Mouse (Mus musculus) heart, postnatal 0 days (tissue): ENCODE data around the gene Mtss1l. TPM values are rescaled to one million over a fixed set of nuclear protein-coding genes. Genes with fewer than 3 reads are reported as not detected.

ENCODE experiments used
- ATAC-seq: fragments of 200-750 bp; cut with Nextera tagmentation; 2 replicates; pipeline ENCODE4 v1.8.0; 2017; ENCODE audit warnings: low read depth, moderate number of reproducible peaks, moderate library complexity; ENCODE audit not compliant: insufficient read depth
- DNase-seq: peaks from one replicate; pipeline ENCODE4 v3.0.0-alpha.2; 2016; ENCODE audit warnings: low spot score
- H3K27ac ChIP-seq: fragments of 300-500 bp; sonication (generic); 2 replicates; pipeline ENCODE4 v1.5.1; 2014; ENCODE audit warnings: low read depth, mild to moderate bottlenecking
- H3K27me3 ChIP-seq: fragments of 300-500 bp; sonication (generic); 2 replicates; pipeline ENCODE4 v1.6.1; 2014; ENCODE audit warnings: low read length, mixed read lengths; ENCODE audit not compliant: control insufficient read depth, insufficient read depth
- H3K36me3 ChIP-seq: fragments of 300-500 bp; sonication (generic); replicated peaks from 2 replicates; pipeline ENCODE4 v1.6.1; 2014; ENCODE audit warnings: low read length, mixed read lengths; ENCODE audit not compliant: control insufficient read depth, insufficient read depth
- H3K4me1 ChIP-seq: fragments of 300-500 bp; sonication (generic); 2 replicates; pipeline ENCODE4 v1.6.1; 2014; ENCODE audit warnings: antibody characterized with exemption; ENCODE audit not compliant: control insufficient read depth, insufficient read depth
- H3K4me2 ChIP-seq: fragments of 300-500 bp; sonication (generic); 2 replicates; pipeline ENCODE4 v1.6.1; 2014; ENCODE audit warnings: low read depth, mild to moderate bottlenecking, low read length, moderate library complexity
- H3K4me3 ChIP-seq: fragments of 300-500 bp; sonication (generic); 2 replicates; pipeline ENCODE4 v1.5.1; 2014; ENCODE audit warnings: low read depth, low read length
- H3K9ac ChIP-seq: fragments of 300-500 bp; sonication (generic); replicated peaks from 2 replicates; pipeline ENCODE4 v1.6.1; 2014; ENCODE audit warnings: low read depth, low read length, mixed read lengths
- H3K9me3 ChIP-seq: fragments of 300-500 bp; sonication (generic); replicated peaks from 2 replicates; pipeline ENCODE4 v1.6.1; 2016; ENCODE audit warnings: low read length; ENCODE audit not compliant: control insufficient read depth
- CTCF ChIP-seq: IDR thresholded peaks from 2 replicates; pipeline ENCODE4 v1.5.1; 2016; ENCODE audit warnings: antibody characterized with exemption, control low read depth, low read depth
- EP300 ChIP-seq: IDR thresholded peaks from 2 replicates; pipeline ENCODE4 v1.6.1; 2016; ENCODE audit warnings: antibody characterized with exemption, low read depth
- WGBS: fragments of 180-500 bp; shearing (Covaris S2); extraction: QIAGEN DNeasy Blood & Tissue Kit; methylation state at CpG from one replicate; pipeline ENCODE4 v1.1.7; 2014; 5-methylcytosine and 5-hydroxymethylcytosine counted together
- polyA plus RNA-seq: library from polyadenylated mRNA; unstranded; fragments of >200 nt; fragmentation: Nextera tagmentation; extraction: Ambion mirVana; gene quantifications from 2 replicates; pipeline ENCODE4 v1.2.1, GENCODE M21; 2015
- total RNA-seq: library from RNA; depleted of rRNA; stranded (reverse); fragments of >200 nt; gene quantifications from 2 replicates; pipeline ENCODE4 v1.2.3, GENCODE M21; 2014; ENCODE audit warnings: low replicate concordance

The Mtss1l gene
- total and polyA plus RNA-seq, 2 experiments from 2014 or later = 5.1 to 11.3 TPM

- Histone ChIP-seq H3K27me3 (no peaks in the 10 kb centered on the region), H3K9ac (no peak overlapping the region), H3K36me3 (no peaks in the 10 kb centered on the region), H3K27ac (peak overlapping the region; percentile 83), H3K4me3 (no peak overlapping the region), H3K4me2 (no peak overlapping the region), H3K9me3 (no peaks in the 10 kb centered on the region), H3K4me1 (peaks cover 17% of the 10 kb centered on the region; the same call in 1 of the 2 replicates)
- WGBS = 85% methylated on average over 5 of the region's 5 CpGs
- ATAC-seq = no peak
- TF ChIP-seq CTCF (no peak), EP300 (no peak)
- DNase-seq = no peak
Observed at GRCm38 (mm10) chr8:110677174-110677660, 44.1 kb upstream of the Mtss1l start.

- H3K36me3 ChIP-seq = peaks cover 15% of the 10 kb centered on the region; the same call in 1 of the 2 replicates
- H3K4me3 ChIP-seq = no peak overlapping the region
- H3K9ac ChIP-seq = no peak overlapping the region
- no peak for ATAC-seq
- no peaks in the 10 kb centered on the region for H3K9me3 ChIP-seq
- TF ChIP-seq CTCF = no peak
- no peak for TF ChIP-seq EP300
- H3K4me1 ChIP-seq = peaks cover 17% of the 10 kb centered on the region; the same call in 1 of the 2 replicates
- WGBS = 38% methylated on average over 3 of the region's 3 CpGs
- no peaks in the 10 kb centered on the region for H3K27me3 ChIP-seq
- no peak overlapping the region for H3K4me2 ChIP-seq
- H3K27ac ChIP-seq = no peak overlapping the region
- no peak for DNase-seq
Observed at GRCm38 (mm10) chr8:110678989-110679388, 42.3 kb upstream of the Mtss1l start.

DNA sequence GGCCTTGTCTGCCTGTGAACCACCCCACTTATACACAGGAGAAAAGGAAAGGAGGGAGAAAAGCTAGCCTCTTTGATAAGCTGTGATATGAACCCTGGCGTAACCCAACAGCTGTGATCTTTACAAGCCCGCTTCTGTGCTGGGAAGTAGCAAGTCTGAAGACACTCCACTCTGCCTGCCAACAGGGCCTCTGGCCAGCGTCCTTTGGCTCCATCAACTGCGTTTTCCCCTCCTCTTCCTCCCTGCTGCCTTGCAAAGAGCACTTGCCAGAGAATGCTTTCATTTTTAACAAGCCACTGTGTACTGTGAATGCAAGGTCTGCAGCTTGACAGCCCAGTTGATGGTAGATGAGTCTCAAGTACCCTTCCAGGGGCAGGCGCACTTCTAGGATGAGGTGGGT is 33.5 kb upstream of the Mtss1l start:
- H3K9me3 ChIP-seq = no peaks in the 10 kb centered on the region
- H3K4me1 ChIP-seq = peaks cover 15% of the 10 kb centered on the region
- H3K27me3 ChIP-seq = no peaks in the 10 kb centered on the region
- no peak overlapping the region for H3K4me2 ChIP-seq
- ATAC-seq (peak; percentile 64), DNase-seq (peak; percentile 59)
- peak overlapping the region; percentile 14 for H3K27ac ChIP-seq
- H3K4me3 ChIP-seq = no peak overlapping the region
- TF ChIP-seq CTCF = no peak
- no peak for TF ChIP-seq EP300
- peaks cover 14% of the 10 kb centered on the region; the same call in 1 of the 2 replicates for H3K36me3 ChIP-seq
- no peak overlapping the region for H3K9ac ChIP-seq
- WGBS = 33% methylated on average over 5 of the region's 5 CpGs

DNA sequence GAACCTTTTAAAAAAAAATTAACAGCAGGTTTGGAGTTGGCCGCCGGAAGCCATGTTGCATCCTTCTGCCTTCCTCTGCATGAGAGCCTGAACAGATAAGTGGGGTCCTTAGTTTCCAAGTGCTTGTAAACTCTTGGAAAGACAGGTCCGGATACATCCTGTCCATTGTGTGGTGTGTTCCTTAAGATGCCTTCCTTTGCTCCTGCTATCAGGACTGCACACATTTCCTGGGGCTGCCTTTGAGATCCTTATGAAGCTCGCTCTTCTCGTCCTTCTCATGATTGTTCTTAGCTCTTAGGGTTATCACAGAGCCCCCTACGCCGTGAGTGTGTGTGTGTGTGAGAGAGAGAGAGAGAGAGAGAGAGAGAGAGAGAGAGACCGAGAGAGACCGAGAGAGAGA is 31.3 kb upstream of the Mtss1l start:
- H3K4me3 ChIP-seq = no peak overlapping the region
- H3K36me3 ChIP-seq = no peaks in the 10 kb centered on the region
- DNase-seq (peak; percentile 55), ATAC-seq (peak; percentile 68)
- 62% methylated on average over 8 of the region's 9 CpGs for WGBS
- no peak overlapping the region for H3K9ac ChIP-seq
- no peak for TF ChIP-seq CTCF
- 0 out of 2 replicates have a peak, but pooled peaks have one; percentile 54 for TF ChIP-seq EP300
- H3K4me2 ChIP-seq = no peak overlapping the region
- H3K4me1 ChIP-seq = peaks cover 15% of the 10 kb centered on the region
- no peaks in the 10 kb centered on the region for H3K27me3 ChIP-seq
- peak overlapping the region; percentile 74 for H3K27ac ChIP-seq
- no peaks in the 10 kb centered on the region for H3K9me3 ChIP-seq

- H3K27ac ChIP-seq = no peak overlapping the region
- ATAC-seq = no peak
- no peaks in the 10 kb centered on the region for H3K27me3 ChIP-seq
- H3K9me3 ChIP-seq = no peaks in the 10 kb centered on the region
- no peak overlapping the region for H3K4me3 ChIP-seq
- H3K4me1 ChIP-seq = 0 out of 2 replicates have a peak, but pooled peaks cover 11% of the 10 kb centered on the region
- H3K4me2 ChIP-seq = no peak overlapping the region
- H3K36me3 ChIP-seq = no peaks in the 10 kb centered on the region
- no peak for DNase-seq
- no peak for TF ChIP-seq EP300
- no peak for TF ChIP-seq CTCF
- H3K9ac ChIP-seq = no peak overlapping the region
- WGBS = 76% methylated on average over 5 of the region's 5 CpGs
Observed at GRCm38 (mm10) chr8:110694226-110694625, 27.1 kb upstream of the Mtss1l start.

DNA sequence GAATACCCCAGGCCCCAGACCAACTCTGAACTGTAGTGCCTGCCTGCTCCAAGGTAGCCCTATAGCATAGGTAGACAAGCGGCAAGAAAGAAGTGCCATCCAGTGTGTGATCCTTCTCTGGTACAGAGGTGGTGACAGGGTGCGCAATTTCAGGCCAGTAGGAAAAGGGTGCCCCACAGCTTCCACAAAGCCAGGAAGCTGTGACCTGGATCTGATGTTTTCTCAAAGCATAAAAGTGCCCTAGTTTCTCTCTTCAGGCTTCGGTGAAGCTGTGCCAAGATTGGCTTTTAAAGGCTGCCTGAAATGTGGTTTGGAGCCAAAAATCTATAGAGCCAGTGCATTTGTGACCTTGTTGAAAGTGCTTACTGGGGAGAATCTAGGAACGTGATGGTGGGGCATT is 26.4 kb upstream of the Mtss1l start:
- Histone ChIP-seq H3K4me3 (no peak overlapping the region), H3K4me2 (no peak overlapping the region), H3K9ac (no peak overlapping the region), H3K27me3 (no peaks in the 10 kb centered on the region), H3K9me3 (no peaks in the 10 kb centered on the region), H3K36me3 (no peaks in the 10 kb centered on the region), H3K27ac (no peak overlapping the region), H3K4me1 (0 out of 2 replicates have a peak, but pooled peaks cover 11% of the 10 kb centered on the region)
- 68% methylated on average over 4 of the region's 4 CpGs for WGBS
- no peak for DNase-seq
- no peak for ATAC-seq
- TF ChIP-seq EP300 (no peak), CTCF (no peak)
